Mouse (Mus musculus): Measurements from ENCODE around the gene Impdh1.
"Not testable (repeated sequence)": the region's sequence is repeated elsewhere in the genome, so short reads cannot be mapped to it uniquely, and the experiment has no call there.

Impdh1 gene

DNA sequence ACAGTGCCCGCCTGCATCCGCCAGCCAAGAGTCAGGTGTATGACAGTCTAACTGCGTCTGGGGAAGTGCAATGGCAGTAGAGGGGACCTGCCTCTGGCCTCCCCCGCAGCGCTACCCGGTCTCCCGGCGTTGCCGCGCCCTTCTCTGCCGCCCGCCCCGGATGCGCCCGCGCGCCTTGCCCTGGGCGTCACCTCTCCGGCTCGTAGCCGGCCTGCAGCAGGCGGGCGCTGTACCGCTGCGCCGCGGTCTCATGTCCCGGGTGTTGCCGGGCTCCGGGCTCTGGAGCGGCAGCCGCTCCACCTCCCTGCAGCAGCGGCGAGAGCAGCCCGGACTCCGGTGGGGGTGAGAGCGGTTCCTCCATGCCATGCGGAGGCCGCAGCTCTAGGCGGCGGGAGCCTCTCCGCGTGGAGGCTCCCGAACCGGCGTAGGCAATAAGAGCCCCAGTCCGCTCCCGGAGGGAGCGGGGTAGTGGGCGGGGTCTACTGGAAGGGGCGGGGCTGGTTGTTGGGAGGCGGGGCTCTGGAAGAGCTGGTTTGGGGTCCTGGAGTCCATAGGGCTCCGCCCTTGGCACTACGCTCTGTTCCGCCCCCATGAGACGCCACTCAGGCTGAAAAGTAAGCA is at the start of gene Impdh1:
Gene Impdh1, minus strand, starts transcription at position 484 of the 621 bp plus-strand sequence.
- DNase-seq, result peak; percentile 91

DNA sequence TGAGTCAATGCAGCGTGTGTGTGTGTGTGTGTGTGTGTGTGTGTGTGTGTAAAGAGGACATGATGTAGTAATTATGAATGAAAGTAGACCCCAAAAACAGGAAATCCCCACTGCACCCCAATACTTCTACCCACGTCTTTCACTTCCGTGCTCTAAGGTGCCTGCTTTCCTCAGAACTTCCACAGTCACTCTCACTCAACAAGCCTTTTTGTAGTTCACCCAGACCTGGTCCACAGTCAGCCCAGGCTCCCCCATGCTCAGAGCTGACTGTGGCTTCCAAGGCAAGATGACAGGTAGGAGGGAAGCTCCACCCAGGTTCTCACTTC is 48.3 kb upstream of the Impdh1 start:
- no peak for DNase-seq

DNA sequence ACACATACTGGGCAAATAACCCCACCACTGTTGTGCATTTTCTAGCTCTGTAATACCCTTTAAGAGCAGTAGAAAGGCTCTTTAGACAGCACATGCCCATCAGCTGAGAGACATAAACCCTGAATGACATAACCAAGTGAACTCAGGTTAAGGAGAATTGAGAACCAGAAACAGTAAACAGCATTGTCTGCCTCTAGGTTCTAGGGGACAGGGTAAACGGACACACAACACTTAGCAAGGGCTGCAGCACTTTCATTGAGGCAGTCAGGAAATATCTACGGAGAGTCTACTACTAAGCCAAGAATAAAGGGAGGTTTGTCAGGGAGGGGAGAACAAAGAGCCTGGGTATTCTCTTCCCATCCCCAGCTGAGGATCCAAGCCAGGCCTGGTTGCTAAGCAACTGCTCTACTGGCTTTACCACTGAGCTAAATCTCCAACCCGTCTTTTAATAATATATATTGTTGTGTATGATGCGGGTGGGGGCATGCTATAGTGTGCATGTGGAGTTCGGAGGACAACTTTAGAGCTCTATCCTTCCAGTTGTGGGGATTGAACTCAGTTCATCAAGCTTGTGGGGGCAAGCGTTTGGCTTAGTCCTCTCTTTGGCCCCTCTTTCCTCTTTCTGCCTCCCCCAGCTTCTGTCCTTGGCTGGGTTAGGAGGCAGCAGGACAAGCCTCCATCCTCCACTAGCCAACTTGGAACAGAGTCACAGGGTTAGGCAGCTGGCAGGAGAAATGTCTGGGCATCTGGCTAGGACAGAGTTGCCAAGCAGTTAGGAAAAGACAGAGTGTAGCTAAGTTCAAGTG is 47.7 kb upstream of the Impdh1 start:
- DNase-seq, result no peak

DNA sequence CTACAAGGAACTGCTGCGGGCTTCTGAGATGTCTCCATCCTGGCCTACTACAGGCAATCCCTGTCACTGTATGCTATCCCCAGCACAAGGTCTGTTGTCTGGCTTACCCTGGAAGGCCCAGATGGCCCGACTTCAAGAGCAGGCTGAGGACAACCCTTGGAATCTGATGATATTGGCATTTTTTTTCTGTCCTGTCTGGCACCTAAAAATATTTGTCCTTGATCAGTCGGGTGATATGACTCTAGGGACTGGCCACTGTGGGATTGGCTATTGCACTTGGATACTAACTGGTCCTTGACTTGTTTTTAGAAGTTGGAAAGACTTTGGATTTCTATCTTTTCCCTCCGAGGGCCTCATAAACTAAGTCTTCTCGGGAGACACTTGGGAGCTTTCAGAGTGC is 45.7 kb upstream of the Impdh1 start:
- DNase-seq, result no peak

DNA sequence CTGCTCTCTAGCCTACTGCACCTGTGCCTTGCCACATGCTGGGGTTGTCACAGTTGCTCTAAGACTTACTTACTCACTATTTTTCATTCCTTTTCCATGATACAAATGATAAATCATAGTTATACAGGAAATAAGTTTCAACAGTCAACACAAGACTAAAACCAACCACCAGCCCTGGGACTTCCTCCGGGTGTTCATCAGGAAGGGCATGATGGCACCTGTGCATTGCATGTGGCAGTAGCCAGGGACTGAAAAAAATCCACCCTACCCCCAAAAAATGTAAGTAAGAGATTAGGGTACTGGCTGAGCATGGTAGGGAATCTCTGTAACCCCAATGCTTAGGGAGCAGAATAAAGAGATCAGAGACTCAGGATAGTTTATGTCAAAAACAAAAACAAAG is 43.3 kb upstream of the Impdh1 start:
- no peak for DNase-seq

DNA sequence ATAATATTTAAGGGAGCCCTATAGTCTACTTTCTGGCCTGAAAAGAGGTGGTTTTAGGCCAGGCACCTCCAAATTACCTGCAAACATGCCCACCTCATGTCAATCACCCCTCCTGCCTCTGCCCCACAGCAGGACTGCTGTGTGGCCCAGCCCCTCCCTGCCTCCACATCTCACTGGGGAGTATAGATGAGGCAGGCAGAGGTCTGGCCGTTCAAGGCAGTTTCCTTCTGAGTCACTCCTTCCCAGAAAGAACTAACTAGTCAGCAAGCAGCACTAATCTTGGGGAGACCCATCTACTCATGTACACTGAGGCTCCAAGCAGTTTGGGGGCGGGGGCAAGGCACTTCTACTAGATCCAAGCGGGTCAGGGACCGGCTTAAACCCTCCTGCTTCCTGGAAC is 30.9 kb upstream of the Impdh1 start:
- DNase-seq, result no peak

DNA sequence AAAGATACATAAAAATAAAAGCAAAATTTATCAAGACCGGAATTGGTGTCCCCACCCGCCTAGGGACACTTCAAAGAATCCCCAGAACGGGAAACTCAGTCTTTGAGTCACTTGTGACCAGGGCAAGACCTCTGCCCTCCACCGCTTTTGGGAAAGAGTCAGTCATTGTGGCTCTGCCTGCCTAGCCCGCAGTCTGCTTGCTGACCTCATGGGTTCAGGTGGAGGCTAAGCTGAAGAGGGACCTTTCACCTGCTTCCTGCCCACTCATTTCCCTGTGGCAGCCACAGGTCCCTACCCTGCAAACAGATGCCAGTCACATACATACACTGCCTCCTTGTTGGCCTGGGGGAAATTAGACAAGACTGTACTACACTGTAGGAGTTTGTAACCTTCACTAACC is 30.4 kb upstream of the Impdh1 start:
- no peak for DNase-seq

DNA sequence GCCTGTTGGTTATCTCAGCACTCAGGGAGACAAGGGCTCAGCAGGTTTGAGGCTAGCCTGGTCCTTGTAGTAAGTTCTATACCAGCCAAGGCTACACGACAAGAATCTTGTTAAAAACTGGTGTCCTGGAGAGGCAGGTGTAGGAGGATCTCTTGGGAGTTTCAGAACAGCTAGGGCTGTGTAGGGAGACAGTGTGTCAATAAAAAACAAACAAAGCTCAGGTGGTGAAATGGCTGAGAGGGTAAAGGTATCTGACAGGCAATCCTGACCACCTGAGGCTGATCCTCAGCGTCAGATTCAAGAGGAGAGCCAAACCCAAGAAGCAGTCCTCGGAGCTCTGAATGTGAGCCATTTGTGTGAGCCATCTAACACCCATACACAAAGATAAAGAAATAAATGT is 30.0 kb upstream of the Impdh1 start:
- DNase-seq, result no peak

DNA sequence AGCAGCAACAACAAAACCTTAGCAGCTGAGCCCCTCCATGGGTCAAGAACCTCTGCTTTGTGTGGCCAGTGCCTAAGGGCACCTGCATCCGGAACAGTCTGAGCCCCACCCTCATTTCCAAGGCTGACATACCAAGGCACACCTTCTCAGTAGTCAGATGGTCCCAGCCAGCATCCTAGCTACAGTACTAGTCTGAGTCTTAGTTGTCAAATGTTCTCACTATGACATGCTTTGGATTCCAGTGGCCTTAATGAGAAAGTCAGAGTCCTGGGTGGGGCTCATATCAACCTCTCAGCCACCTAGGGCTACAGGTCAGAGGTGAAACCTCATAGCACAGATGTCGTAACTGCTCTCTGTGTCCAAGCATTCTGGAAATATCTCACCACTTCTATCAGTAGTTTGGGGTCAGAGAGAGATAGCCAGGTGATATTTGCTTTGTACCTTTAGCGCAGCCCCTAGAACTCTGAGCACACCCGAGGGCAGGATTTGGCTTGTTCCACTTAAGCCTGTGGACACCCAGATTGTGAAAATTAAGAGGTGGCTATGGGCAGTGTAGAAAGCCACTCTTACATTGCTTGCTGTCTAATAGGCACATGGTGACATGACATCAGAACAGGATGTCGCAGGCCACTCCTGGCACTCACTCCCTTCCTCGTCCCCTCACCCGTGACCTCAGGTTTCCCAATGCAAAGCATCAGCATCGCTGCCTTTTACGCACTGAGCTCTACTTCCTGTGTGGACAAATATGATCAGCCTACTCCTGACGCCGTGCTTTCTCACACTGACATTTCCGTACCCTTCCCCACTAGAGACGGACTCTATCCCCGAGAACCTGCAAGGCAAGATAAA is 29.3 kb upstream of the Impdh1 start:
- DNase-seq, result peak; percentile 58

DNA sequence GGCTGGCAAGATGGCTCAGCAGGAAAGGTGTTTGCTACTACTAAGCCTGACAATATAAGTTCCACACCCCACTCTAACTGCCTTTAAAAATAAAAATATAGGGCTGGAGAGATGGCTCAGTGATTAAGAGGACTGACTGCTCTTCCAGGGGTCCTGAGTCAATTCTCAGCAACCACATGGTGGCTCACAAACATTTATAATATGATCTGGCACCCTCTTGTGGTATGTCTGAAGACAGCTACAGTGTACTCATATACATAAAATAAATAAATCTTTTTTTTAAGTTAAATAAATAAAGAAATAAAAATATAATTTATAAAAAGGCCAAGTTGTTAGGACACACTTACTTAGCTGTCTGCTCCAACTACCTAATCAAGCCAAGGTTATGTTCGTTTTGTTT is 26.1 kb upstream of the Impdh1 start:
- no peak for DNase-seq

DNA sequence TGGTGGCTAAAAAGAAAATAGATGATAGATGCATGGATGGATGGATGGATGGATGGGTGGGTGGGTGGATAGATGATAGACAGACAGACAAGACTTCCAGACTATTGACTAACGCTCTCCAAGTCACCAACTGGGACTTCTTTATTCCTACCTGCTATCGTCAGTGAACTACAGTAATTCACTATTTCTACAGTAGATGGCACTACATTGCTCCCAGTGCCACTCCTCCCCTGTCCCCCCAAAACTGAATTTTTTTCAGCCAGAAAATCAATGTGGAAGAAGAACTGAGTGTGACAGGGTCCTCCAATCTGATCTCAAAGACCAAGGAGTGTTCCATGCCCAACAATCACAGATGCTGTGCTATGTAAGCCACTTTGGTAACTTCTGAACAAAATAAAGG is 25.5 kb upstream of the Impdh1 start:
- peak; percentile 13 for DNase-seq

DNA sequence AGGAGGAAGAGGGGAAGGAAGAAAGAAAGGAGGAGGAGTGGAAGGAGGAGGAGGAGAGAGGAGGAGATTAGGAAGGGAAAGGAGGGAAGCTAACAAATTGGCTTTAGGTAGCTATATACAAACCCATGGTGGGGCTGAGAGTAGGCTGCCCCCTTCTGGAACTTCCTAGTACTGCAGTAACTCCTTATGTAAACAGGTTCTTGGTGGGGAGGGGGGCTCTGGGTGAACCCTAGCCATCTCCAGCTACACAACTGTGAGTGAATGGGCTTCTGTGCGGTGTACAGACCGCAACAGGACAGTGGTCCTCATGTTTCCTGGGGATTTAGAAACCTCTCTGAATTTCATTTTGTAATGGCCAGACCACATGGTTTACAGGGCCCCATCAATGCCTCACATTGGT is 24.6 kb upstream of the Impdh1 start:
- peak; percentile 88 for DNase-seq

DNA sequence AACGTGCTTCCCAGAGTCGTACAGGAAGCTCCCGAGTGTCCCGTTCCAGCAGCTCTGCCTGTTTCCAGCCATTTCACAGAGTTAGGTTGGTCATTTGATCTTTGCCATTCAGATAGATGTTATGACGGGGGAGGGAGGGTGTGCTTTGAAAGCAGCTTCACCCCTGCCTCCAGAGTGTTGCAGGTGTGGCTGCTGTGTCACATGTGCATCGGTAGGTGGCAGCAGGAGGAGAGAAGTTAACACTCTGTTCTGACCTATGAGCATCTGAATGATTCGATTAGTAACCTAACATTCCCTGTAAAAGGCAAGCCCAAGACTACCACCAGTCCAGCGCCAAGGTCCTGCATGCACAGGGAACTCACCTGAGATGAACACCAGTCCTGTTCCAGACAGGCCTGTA is 18.1 kb upstream of the Impdh1 start:
- peak; percentile 35 for DNase-seq

DNA sequence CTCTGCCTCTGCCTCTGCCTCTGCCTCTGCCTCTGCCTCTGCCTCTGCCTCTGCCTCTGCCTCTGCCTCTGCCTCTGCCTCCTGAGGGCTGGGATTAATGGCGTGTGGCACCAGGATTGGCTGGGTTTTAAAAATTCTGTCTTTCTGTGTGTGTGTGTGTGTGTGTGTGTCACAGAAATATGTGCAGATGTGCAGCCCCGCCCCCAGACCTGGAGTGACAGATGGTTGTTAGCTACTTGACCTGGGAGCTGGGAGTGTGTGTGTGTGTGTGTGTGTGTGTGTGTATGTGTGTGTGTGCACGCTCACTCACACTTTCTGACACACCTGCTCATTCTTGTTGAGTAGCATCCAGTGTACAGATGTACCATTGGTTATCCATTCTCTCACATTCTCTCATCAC is 17.5 kb upstream of the Impdh1 start:
- no peak for DNase-seq

DNA sequence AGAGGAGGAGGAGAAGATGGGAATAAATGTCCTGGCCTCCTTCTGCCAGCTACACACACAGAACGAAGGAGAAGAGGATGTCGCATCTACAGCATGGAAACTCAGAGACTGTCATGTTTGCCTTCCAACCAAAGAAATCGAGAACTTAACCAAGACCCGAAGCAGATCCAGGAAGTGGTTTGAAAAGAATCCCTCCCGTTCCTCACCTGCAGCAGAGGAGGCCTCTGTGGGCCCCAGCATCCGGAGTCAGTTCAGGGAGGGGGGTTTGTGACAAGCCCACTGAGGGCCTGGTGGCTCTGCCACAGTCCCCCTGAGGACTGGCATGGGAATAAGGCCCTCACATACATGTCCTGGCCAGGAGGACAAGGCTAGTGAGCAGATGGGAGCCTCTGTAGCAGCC is 16.2 kb upstream of the Impdh1 start:
- DNase-seq, result no peak

DNA sequence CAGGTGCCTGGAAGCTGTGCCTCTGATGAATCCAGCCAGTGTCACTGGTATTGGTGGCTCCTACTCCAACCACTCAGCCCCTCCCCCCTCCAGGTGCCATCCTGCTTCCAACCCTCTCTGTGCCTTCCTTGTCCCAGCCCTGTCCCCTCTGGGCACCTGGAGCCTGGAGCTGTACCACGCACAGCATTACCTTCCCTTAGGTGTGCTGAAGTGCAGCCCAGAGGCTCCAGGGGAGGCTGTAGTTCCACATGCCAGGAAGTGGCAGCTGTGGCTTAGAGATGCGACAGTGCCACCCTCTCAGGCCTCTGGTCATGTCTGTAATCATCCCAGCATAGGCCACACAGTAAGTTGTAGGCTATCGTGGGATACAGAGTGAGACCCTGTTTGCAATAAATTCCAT is 15.6 kb upstream of the Impdh1 start:
- no peak for DNase-seq

DNA sequence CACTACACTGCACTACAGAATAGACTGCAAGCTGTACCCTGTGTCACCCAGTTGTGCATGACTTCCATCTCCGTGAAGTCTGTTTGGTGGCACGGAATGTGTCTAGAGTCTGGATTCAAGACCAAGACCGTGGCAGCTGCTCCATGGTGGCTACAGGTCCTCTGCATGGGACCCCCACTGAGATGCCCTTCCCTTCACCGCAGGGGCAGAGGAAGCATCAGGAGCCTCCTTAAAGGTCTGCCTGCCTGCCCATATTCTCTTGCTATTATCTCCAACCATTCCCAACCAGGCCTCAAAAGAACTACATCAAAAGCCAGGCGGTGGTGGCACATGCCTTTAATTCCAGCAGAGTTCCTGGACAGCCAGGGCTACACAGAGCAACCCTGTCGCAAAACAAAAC is 14.2 kb upstream of the Impdh1 start:
- no peak for DNase-seq

DNA sequence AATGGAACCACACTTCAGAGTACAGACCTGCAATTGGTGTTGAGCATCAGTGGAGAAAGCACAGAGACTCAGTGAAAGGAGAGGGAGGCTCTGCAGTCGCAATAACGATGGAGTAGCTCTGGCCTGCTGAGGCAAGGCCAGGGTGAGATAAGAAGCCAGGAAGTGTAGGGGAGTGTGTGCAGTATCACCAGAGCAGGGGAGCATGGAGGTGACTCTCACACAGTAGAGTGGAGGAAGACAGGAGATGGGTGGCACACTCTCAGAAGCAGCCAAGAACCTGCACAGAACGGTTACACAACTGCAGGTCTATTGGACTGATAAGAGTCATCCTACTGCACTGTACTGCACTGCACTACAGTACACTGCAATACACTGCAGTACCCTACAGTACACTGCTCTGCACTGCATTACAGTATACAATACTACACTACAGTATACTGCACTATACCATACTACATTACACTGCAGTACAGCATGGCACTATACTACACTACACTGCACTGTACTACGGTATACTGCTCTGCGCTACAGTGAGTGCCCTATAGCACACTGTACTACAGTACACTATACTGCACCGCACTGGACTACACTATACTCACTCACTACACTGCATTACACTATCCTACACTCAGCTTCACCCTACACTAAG is 13.2 kb upstream of the Impdh1 start:
- no peak for DNase-seq

DNA sequence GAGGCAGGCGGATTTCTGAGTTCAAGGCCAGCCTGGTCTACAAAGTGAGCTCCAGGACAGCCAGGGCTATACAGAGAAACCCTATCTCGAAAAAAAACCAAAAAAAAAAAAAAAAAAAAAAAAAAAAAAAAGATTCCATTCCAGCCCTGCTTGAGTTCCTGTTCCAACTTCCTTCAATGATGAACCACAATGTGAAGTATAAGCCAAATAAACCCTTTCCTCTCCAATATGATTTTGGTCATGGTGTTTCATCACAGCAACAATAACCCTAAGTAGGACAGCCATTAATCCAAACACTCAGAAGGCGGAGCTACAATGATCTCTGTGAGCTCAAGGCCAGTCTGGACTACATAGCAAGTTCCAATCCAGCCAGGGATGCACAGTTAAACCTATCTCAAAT is 1.6 kb upstream of the Impdh1 start:
- not testable (repeated sequence) for DNase-seq

DNA sequence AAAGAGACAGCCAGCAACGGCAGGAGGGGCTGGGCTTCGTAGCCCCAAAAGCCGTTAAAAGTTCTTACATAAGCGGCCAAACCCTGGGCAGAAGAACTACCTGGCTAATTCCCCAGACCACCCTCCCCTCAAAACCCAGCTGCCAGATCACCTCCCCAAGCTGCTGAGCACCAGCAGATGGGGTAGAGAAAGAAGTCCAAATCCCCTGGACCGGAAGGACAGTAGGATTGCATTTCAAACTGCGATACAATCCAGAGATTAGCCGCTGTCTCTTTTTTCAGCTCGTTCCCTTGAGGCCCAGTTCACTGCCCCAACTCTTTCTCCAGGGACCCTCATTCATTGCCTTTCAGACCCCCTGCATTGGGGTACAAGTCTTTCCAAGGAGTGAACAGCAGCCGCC is 983 bp downstream of the Impdh1 start:
- no peak for DNase-seq

DNA sequence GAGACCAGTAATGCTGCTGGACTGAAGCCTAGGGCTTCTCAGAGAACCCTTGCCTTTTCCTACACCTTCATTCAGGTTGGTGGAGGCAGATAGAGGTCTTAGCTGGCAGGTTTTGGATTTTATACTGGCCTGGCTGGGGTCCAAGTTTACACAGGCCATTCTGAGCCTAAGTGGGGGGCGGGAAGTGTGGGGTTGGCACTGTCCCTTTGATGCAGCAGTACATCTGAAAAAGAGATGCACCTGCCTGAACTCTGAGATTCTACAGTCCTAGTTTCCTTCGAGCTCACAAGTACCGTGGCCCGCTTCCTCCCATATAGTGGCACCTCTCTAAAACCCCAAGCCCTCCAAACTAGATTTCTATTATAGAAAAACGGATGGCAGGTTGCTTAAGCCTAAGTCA is 1.4 kb downstream of the Impdh1 start:
- no peak for DNase-seq

DNA sequence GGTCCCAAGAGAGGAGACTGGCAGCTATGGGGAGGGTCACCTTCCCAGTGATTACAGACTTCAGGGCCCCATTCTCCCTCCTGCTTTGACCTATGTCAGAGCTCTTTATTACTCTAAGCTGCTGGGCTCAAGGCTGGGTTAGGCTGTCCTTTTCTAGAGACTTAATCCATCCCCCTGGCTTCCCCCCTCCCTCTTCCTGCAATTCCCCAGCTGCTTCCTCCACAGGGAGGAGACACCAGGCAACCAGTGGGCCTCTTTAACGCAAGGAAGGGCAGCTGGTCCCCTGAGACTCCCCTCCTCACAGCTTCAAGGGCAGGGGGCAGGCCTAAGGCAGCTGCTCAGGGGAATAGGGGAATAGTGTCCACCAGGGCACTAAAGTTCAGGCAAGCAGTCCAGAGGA is 1.9 kb downstream of the Impdh1 start:
- DNase-seq, result peak; percentile 68

DNA sequence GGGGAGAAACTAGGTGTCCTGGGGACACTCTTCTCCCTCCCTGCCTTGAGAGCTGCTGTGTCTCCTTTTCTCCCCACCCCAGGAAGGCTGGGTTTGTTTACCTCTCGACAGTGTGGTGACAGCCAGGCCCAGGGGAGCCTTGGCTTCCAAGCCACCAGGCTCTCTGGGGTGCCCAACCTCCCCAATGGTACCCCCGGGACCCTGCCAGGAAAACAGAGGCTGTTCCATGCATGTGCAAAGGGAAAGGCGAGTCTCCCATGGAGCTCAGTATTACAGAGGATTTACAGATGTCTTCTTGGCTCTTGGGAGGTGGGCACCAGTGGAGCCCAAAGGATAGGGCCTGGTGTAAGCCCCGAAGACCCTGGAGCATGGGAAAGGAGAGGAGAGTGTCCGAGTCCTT is 2.7 kb downstream of the Impdh1 start:
- no peak for DNase-seq

Data from lung, postnatal 36 days (tissue).